Mouse (Mus musculus) thymus, postnatal 10 days (tissue): Measurements from ENCODE around the gene Gfod2.

ENCODE experiments used
- DNase-seq, 2 experiments: peaks; one replicate each; pipeline ENCODE4 v3.0.0; 2021; ENCODE audit warnings: low spot score in 2 of 2

Gfod2 gene

GRCm38 (mm10) chr8:105758277-105759108 is at the start of gene Gfod2:
TSS of gene Gfod2 (minus strand) at chr8:105758664.
- DNase-seq: peak; percentile 95 to 98

DNA sequence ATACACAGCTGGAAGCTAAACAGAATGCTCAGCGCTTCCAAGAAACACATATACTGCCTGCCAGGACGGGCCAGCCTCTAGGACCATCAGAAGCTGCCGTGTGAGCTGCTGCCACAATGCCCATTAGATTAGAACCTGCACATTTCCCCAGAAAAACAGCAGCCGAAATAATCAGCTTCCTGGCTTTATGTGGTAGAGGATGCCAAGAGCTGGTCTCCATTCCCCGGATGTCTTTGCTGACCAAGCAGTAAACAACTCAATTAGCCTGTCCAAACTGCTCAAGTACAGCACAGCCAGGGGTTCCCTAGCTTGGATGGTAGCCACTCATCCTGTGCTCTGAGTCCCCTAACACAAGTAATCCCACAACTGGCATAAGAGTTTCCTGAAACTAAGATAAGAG is 49.3 kb upstream of the Gfod2 start:
- DNase-seq: no peak

- no peak for DNase-seq
Measured at GRCm38 (mm10) chr8:105805964-105806363, 47.5 kb upstream of the Gfod2 start.

DNA sequence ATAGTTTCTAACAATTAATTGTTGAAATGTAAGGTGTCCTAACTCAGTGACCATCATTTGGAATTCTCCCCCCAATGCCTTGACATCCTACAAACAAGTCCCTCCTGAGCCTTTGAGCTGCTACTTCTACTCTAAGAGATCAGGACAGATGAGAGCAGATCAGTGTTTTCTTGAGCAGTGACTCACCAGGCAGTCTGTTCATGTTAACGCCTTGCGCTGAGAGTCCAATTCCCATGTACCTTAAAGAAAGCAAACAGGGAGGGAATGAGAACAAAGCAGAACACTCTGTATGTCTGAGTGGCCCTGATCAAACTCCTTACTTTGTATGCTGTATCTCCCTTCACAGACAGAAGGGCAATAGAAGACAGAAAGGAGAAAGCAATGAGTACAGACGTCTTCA is 46.9 kb upstream of the Gfod2 start:
- no peak for DNase-seq

GRCm38 (mm10) chr8:105804797-105805196 is 46.3 kb upstream of the Gfod2 start:
- no peak for DNase-seq

DNA sequence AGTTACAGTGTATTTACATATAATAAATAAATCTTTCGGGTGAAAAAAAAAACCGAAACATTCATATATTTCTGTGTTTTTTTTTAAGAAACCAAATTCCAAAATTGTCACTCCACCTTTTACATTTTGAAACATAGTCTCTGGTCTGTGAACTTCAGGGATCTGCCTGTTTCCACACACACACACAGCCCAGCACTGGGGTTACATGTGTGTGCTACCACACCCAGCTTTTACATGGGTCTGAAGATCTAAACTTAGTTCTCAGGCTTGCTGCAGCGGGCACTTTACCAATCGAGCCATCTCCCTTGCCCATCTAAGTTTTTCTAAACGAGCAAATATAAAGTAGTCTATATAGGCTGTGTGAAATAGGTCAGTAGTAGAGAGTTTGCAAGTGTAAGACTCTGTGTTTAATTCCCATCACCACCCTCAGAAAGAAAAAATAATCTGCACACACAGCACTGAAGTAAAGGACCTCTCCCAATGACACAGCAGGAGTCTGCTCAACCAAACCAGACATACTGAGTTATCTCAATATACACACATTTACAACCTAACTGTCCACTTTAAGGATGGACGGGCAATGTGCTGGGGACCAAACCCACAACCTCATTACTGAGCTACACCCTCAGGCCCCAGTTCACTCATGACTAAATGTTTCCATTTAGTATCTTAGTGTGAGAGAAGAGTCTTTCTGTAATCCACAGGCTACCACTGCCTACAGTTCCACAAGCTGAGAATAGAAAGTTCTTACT is 42.9 kb upstream of the Gfod2 start:
- DNase-seq: no peak

DNA sequence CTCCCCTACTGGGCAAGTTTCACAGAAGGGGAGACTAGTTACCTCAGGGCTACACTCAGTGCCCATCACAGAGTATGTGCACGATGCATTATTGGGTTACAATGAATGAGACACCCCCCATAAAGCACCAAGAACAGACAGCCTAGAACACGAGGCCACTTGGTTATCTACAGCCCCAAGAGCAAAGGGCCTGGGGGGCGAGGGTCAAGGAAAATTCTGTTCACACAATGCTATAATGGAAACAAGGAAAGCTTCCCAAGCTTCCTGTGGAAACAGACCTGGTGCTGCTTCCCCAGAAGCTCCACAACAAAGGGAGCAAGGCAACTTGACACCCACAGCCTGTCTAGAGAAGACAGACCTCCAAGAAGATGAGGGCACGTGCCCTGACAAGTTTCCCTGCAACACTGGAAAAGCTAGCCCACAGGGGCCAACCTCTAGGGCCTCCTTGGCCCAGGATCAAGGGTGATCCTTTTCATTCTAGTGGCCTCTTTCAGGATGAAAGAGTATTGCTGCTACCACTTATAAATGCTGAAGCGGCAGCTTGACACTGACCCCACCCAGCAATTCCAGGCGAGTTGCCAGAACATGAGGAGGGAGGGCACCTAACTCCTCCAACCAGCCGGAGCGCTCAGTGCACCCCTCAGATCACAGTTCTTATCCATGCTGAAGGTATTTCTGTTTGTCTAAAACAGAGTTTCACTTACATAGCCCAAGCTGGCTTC is 40.8 kb upstream of the Gfod2 start:
- DNase-seq: no peak

DNA sequence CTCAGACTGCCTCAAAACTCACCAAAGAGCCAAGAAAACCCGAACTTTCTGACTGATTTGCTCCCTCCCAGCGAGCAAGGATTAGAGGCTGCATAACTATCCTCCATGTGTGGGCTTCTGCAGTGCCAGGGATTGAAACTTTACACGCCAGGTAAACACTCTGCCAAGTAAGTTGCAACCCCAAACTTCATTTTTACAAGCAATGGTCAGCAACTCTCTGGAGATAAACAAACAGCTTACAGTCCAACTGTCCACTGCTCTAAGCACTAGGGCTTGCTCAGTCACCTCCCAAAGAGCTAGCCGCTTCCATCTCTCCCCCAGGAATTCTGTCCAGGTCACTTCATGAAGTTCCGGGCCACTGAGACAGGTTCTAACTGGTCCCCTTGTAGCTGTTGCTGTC is 39.9 kb upstream of the Gfod2 start:
- DNase-seq: no peak

DNA sequence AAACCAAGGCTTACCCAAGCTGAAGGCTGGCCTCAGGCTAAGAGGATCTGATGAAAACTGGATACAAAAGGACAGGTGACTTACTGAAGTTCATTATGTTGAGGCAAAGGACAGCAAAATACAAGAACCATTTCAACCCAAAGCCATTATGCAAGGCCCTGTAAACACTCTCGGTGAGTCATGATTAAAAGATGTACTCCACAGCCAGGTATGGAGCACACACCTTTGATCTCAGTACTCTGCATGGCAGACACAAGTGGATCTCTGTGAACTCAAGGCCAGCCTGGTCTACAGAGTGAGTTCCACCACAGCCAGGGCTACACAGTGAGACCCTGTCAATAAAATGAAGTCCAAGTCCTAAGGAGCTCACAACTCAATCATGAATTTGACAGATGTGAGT is 37.3 kb upstream of the Gfod2 start:
- no peak for DNase-seq

GRCm38 (mm10) chr8:105794009-105794598 is 35.6 kb upstream of the Gfod2 start:
- DNase-seq: no peak

GRCm38 (mm10) chr8:105793331-105793730 is 34.9 kb upstream of the Gfod2 start:
- no peak for DNase-seq

DNA sequence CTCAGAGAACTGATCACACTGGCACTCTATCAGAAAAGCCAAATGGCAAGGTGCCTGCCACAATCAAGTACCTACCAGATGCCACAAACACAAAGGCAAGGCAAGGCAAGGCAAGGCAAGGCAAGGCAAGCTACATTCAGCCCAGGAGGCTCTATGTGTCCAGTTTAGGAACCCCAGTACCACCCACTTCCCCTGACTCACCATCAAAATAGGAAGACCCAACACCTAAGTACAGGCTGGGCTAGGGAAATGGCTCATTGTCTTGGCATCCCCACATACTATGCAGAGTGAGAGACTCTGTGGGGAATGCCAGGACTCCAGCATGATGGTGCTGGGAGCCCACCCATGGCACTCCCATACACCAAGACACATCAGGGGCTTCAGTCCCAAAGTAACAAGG is 31.2 kb upstream of the Gfod2 start:
- DNase-seq: no peak

DNA sequence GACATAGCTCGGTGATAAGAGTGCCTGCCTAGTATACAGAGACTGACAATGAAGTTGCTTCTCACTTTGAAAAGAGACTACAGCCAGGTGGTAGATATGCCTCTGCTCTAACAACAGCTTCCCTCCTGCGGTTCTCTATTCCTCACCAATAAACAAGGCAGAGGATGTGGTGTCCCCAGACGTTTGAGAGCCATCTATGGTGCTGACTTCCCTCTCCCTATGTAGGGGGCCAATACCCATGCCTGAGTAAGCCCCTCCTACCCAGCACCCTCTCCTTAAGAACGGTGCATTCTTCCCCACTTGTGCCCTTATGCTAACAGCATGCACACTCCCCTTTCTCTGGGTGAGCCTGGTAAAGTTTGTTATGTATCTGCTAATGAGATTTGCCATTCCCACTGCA is 30.5 kb upstream of the Gfod2 start:
- peak; percentile 40 to 46 for DNase-seq

DNA sequence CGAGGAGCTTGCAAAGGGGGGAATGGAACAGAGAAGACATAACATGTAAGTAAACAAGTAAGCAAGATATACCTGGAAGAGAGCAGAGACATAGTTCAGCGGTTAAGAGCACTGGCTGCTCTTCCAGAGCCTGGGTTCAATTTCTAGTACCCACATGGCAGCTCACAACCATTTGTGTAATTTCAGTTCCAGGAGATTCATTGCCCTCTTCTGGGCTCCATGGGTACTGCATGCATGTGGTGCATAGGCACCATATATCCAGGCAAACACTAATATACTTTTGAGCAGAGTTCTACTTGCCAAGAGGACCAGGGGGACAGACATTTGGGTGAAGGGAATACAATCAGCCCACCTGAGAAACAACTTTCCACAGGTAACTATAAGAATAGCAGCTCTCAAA is 29.8 kb upstream of the Gfod2 start:
- DNase-seq: peak; percentile 60 to 76

DNA sequence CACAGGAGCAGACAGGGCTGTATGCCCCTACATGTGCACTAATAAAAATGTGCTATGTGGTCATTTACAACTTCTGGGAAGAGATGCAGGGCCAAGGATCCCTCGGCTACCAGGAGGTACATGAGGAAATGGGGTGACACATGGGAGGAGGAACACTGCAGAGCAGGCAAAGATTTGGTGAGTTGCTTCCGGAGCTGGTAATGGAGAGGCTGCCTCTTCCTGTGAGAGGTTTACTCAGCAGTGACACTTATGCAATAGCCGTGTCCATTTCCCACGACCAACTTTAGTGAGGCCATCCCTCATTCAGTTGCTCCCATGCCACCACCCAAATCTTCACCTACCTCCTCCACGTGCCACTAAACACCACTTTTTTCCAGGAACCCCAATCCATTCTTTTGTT is 21.8 kb upstream of the Gfod2 start:
- DNase-seq: no peak

DNA sequence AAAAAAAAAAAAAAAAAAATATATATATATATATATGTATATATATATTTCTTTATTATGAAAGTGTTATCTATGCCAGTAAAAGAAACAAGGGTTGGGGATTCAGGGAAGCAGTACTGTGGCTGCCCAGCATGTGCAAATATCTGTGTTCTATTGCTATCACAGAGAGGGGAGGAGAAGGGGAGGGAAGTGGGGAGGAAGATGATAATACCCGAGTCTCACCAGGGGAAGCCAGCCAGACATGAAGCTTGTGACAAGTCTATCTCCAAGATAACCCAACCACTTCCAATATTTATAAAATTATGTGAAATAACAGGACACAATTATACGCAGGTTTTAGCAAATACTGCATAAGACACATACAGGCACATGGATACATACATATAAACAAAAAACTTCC is 19.4 kb upstream of the Gfod2 start:
- no peak for DNase-seq

GRCm38 (mm10) chr8:105774498-105774897 is 16.0 kb upstream of the Gfod2 start:
- no peak for DNase-seq

DNA sequence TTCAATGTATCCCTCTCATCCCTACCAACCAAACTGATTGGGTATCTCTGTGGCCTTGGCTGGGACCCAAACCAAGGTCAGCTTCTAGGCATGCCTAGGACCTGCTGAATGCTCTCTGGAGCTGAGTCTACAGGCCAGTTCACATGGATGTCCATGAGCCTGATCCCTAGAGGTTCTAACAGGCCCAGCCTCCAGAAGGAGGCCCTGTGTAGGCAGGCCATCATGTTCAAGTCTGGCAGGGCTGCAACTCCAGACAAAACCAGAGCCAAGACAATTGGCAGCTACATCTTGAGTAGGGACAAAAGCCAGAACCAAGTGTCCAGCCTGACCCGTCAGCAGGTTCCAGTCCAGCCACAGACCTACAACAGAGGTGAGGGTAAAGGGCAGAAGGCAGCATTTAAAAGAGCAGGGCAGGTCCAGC is 15.0 kb upstream of the Gfod2 start:
- no peak for DNase-seq

- DNase-seq: no peak
Measured at GRCm38 (mm10) chr8:105771398-105772175, 13.1 kb upstream of the Gfod2 start.

DNA sequence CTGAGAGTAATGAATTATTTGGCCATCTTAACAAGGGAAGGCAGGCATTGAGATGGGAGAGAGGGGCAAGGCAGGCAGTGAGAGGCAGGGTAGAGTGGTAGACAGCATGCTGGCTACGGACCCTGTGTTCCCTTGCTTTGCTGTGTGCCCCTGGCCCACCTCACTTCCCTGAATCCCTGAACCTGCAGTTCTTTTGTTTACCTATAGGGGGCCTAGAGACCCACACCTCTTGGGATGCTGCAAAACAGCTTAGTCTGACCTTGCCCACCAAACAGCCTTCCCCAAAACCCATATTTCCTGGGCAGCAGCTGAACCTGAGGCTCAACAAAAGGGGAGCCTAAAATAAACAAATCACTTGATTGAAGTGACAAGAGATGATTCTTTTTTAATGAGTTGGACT is 12.1 kb upstream of the Gfod2 start:
- DNase-seq: peak in 1 of 2 experiments; percentile 49
